Mouse (Mus musculus) granulocyte monocyte progenitor cell, adult 5-6 weeks (primary cell): ENCODE results near the gene Ghrl. TPM values are rescaled to one million over a fixed set of nuclear protein-coding genes. Genes with fewer than 3 reads are reported as not detected.

Source experiments
- ATAC-seq: replicated peaks from 2 replicates; pipeline ENCODE4 v1.8.0; 2016; ENCODE audit warnings: mild to moderate bottlenecking, moderate TSS enrichment, inconsistent platforms; ENCODE audit not compliant: poor library complexity, severe bottlenecking
- total RNA-seq, 2 experiments: library from RNA; stranded (forward) in 1 of 2; stranded (reverse) in 1 of 2; fragments of 200-712, 200-1000 nt in 1 of 2; fragments of >200 nt in 1 of 2; fragmentation: Nextera tagmentation in 1 of 2; gene quantifications; 2 replicates each; pipeline ENCODE4 v1.2.3; 2014 to 2017

The Ghrl gene
- total RNA-seq, 2 experiments from 2014 or later, result 3.2 TPM; not detected in 1

- peak; percentile 8 for ATAC-seq
Measured at GRCm38 (mm10) chr6:113697222-113698205, 22.2 kb downstream of the Ghrl start.

- ATAC-seq, result peak; percentile 83
Measured at GRCm38 (mm10) chr6:113696582-113697221, 23.0 kb downstream of the Ghrl start, which contains the start of gene Tatdn2. Tatdn2 (plus strand) TSS chr6:113697050.

GRCm38 (mm10) chr6:113695766-113696355, 23.8 kb downstream of the Ghrl start:
- no peak for ATAC-seq

GRCm38 (mm10) chr6:113695203-113695602, 24.5 kb downstream of the Ghrl start:
- no peak for ATAC-seq

- no peak for ATAC-seq
Measured at GRCm38 (mm10) chr6:113693377-113693776, 26.3 kb downstream of the Ghrl start.

- peak; percentile 36 for ATAC-seq
Measured at GRCm38 (mm10) chr6:113692661-113693133, 27.0 kb downstream of the Ghrl start.

GRCm38 (mm10) chr6:113691084-113691462, 28.6 kb downstream of the Ghrl start:
- peak; percentile 70 for ATAC-seq

GRCm38 (mm10) chr6:113690400-113691083, 29.1 kb downstream of the Ghrl start:
- peak; percentile 6 for ATAC-seq

GRCm38 (mm10) chr6:113690008-113690399, 29.7 kb downstream of the Ghrl start:
- ATAC-seq, result no peak

- ATAC-seq, result no peak
Measured at GRCm38 (mm10) chr6:113686551-113687125, 33.0 kb downstream of the Ghrl start.

- no peak for ATAC-seq
Measured at GRCm38 (mm10) chr6:113683081-113683825, 36.4 kb downstream of the Ghrl start.

GRCm38 (mm10) chr6:113681271-113681670, 38.4 kb downstream of the Ghrl start:
- ATAC-seq, result peak; percentile 77

GRCm38 (mm10) chr6:113679993-113680566, 39.6 kb downstream of the Ghrl start:
- ATAC-seq, result peak; percentile 51

GRCm38 (mm10) chr6:113678246-113679012, 41.3 kb downstream of the Ghrl start:
- ATAC-seq, result no peak

- ATAC-seq, result peak; percentile 78
Measured at GRCm38 (mm10) chr6:113677070-113677734, 42.5 kb downstream of the Ghrl start.

- no peak for ATAC-seq
Measured at GRCm38 (mm10) chr6:113675991-113676390, 43.7 kb downstream of the Ghrl start.

GRCm38 (mm10) chr6:113675234-113675633, 44.4 kb downstream of the Ghrl start:
- no peak for ATAC-seq

- no peak for ATAC-seq
Measured at GRCm38 (mm10) chr6:113672989-113673388, 46.7 kb downstream of the Ghrl start.
